Comparison of ENCODE assay signal across 13 mouse cellular contexts in the genomic region with DNA sequence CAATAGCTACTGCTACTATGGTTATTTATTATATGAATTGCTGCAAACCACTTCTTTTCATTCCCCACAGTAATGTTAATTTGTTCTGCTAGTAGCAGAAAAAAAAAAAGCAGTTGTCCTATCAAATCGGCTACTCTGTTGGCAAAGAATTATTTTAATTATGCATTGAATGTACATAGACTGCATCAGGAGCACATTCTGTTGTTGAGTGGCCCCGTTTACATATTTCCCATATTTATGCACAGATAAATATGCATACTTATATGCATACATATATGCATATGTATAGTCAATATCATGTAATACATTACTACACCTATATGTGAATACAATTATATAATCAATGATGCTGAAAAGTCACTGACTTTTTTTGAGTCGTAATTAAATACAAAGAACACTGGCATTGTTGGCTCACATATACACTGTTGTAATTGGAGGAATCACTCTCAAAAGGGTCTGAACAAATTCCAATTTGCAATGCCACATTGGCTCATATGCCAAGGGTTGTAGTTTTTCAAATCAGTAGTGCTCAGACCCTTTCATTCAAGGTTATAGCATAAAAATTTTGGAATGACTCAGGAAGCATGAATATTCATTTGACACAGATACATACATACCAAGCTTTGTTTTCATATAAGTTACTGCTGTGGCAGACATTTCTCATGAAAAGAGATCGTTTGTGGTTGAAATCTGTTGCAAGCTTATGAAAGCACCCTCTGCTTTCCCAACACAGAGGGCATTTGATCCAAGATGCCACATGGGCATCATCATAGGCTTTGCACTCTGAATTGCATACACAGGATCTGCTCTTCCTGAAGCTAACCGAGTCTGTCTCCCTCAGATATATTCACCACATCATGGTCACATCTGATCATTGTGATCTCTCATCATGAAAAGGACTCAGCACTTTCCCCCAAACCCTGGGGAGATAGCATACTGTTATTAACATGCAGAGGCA.
"Had no signal": no experiment of that assay in that cellular context is flagged by ENCODE, and none has a peak within 500 bp of the region (broad histone marks: within the 10 kb centered on the region; RNA-seq: fewer than 3 reads in every experiment).

No protein-coding gene starts in this region.

- DNase-seq: kidney, postnatal 10 days; kidney, postnatal 4 days; lung, adult 2 months; lung, postnatal 36 days; midbrain, embryonic 14.5 days; retina, postnatal 1 day; thymus, postnatal 4 days had no signal

- H3K9me3 ChIP-seq: limb, embryonic 10.5 days; liver, embryonic 15.5 days; neural tube, embryonic 13.5 days had no signal

- H3K4me1 ChIP-seq: limb, embryonic 10.5 days; liver, embryonic 15.5 days; neural tube, embryonic 13.5 days had no signal

- ATAC-seq: lung, postnatal 0 days had no signal

- H3K9ac ChIP-seq: liver, embryonic 15.5 days; neural tube, embryonic 13.5 days had no signal

- H3K36me3 ChIP-seq: limb, embryonic 10.5 days; liver, embryonic 15.5 days; neural tube, embryonic 13.5 days had no signal

- H3K4me3 ChIP-seq: layer of hippocampus, adult 2 months; limb, embryonic 10.5 days; liver, embryonic 15.5 days; neural tube, embryonic 13.5 days had no signal

- H3K27ac ChIP-seq: layer of hippocampus, adult 2 months; limb, embryonic 10.5 days; liver, embryonic 15.5 days; neural tube, embryonic 13.5 days had no signal

- H3K4me2 ChIP-seq: liver, embryonic 11.5 days; liver, embryonic 15.5 days; neural tube, embryonic 13.5 days had no signal

- H3K27me3 ChIP-seq: liver, embryonic 15.5 days; neural tube, embryonic 13.5 days had no signal
